Mouse (Mus musculus) left cerebral cortex, postnatal 10 days (tissue): ENCODE measurements around the gene Prokr1. TPM values are rescaled to one million over a fixed set of nuclear protein-coding genes. Genes with fewer than 3 reads are reported as not detected.
"Not testable (repeated sequence)": the region's sequence is repeated elsewhere in the genome, so short reads cannot be mapped to it uniquely, and the experiment has no call there.

Source experiments
- DNase-seq, 2 experiments: peaks; one replicate each; pipeline ENCODE4 v3.0.0; 2021 to 2022; ENCODE audit warnings: low spot score in 2 of 2, mixed read lengths in 1 of 2; ENCODE audit errors: extremely low spot score in 1 of 2
- intact Hi-C: fragments of 180-260 bp; cut with DNase I; formaldehyde crosslinking; loops from one replicate; pipeline ENCODE4 v1.15.1; 2025
- total RNA-seq, 2 experiments: library from RNA; stranded (reverse); gene quantifications; 2 replicates each; pipeline ENCODE4 v1.2.3; 2021

The Prokr1 gene
- total RNA-seq, 2 experiments from 2014 or later: 0.39 to 1.2 TPM

DNA sequence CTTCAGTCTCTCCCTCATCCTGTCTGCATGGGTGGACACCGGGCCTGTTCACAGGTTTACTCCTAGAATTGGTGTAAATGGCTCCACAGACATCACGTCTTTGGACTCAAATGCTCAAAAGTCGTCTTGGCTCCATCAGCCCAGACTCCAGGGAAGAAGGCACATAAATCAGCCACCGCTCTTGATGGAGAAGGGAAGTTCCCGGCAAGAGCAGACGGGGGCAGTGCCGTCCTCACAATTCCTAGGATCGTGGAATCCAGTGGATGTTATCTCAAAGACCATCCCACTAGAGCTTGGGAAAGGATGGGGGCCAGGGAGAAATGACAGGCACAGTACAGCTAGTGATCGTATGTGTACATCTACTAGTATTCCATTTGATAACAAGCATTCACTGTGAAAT, 12.3 kb downstream of the Prokr1 start:
- DNase-seq: no peak
- intact Hi-C loops: no loop called here

DNA sequence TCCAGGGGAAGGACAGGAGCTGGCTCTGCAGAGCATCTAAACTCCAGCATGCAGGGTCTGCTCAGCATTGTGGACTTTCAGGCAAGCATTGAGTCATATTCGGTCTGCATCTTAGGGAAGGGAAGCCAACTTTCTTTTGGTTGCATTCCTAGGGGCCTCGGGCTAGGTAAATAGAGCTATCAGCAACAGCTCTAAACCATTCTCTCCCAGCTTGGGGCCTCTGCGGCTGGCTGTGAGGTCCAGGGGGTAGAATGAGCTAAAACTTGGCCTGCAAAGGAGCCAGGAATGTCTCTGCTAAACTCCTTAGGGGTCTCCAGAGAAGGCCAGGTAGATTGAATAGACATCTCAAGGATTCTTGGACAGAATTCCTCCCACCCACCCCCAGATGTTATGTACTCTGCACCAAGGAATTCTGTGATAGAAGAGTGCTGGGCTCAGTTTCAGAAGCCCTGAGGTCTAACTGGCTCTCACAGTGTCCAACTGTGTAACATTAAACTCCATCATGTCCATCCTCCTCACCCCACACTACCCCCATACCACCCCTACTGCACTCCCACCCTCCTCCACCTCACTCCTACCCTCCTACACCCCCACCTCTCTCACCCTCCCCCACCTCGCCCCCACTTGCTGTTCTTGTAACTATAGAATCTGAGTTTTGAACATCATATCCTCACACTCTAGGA, 13.8 kb downstream of the Prokr1 start:
- no peak for DNase-seq
- intact Hi-C loops: no loop called here

DNA sequence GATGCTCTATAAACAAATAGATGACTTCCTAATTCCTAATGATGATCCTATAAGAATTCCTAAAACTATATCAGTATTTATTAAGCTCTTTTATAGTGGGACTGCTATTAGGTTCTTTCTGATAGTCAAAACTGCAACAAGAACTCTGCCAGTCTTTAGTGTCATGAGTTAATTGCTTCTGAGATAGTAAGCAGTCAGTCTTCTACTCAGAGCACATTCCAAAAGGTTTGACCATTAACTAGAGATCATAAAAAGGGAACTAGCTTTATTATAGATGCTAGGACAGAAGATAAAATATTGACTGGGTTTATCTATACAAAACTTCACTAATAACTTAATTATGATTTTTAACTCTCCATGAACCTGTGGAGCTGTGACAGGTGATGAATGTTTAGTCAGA, 18.7 kb downstream of the Prokr1 start:
- intact Hi-C loops, DNase-seq: not testable (repeated sequence)

DNA sequence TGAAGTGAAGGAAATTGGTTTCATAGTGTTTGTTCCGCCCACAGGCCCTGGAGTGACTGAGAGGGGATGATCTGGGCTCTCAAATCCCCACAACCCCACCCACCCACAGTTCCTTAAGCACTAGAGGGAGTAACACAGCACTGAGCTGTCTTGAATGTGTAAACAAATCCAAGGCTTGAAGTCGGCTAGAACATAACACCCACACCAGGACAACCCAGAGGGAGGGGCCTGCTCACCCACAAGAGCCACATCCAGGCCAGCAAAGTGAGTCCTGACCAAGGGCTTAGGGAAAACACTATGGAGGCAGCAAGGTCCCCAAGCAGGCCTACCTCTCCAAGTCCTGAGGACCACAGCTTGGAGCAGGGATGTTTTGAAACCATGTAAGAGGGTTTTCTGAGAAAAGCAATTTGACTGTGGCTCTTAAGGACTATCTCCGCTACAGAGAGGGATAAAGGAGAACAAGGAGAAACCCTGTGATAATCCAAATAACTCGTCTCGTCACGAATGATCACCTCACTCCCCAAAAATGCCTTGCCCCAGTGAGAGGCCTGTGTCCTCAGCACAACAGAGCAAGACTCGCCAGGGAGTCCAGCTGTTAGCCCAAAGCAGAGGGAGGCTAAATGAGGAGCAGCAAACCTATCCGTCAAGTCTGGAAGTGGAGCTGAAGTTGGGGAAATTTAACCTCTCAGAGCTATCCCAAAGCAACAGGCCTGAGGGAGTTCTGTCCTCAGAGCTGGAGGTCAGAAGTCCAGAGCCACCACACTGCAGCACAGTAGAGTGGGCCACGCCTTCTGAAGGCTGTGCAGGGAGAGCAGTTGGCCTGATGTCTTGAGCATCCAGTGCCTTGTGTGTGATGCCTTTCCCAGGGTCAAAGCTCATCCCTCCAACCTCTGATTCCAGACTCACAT, 22.6 kb downstream of the Prokr1 start:
- no peak for DNase-seq
- intact Hi-C loops: no loop called here

DNA sequence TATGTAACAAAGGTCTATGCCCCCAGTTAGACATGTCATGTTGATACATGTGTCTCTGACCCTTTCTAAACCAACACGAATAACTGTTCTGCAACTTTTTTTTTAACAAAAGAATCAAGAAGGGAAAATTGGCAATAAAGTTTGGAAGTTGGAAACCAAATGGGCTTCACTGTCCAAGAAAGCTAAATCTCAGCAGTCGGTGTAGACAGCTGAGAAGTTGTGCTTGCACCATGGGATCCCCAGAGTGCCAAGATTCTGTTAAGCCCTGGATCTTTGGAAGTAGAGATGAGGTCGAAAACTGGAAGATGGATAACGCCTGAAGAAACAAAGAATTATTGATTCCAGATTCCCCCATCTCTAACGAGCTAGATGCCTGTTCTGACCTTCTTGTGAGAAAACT, 25.4 kb downstream of the Prokr1 start:
- DNase-seq: no peak
- intact Hi-C loops: no loop called here

DNA sequence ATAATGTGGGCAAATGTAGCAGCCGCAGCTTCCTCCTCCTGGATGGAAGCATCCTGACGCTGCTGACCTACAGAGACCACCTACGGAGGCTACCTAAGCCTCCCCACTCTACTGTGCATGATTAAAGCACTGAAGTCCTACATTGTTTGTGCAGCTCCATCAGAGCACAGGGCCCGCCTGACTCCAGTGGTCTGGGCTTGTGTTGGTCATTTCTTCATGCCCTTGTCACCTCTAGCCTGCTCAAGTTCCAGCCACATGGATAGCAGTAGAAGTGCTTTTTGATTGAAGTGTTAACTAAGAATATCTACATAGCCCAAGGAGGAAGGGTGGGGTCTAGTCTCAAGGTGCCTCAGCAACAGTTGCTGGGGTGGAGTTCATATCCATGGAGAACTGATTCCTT, 26.2 kb downstream of the Prokr1 start:
- intact Hi-C loops: no loop called here
- DNase-seq: no peak

DNA sequence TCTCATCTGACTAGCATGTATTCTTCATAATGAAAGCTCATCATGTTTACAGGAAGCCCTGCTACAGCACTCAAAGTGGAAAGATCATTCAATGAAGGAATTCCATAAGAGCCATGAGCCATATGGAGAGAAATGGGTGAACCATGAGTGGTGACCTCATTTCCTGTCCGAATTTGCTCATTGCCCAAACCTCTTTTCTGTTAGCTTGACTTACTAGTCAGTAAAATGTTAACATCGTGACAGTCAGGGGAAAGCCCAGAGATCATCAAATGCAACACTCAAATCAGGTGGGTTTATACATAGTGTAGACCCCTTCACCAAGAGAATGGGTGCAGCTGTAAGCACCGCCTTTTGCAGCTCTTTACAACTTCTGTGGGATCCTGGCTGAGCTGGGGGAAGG, 36.8 kb downstream of the Prokr1 start:
- DNase-seq: no peak

DNA sequence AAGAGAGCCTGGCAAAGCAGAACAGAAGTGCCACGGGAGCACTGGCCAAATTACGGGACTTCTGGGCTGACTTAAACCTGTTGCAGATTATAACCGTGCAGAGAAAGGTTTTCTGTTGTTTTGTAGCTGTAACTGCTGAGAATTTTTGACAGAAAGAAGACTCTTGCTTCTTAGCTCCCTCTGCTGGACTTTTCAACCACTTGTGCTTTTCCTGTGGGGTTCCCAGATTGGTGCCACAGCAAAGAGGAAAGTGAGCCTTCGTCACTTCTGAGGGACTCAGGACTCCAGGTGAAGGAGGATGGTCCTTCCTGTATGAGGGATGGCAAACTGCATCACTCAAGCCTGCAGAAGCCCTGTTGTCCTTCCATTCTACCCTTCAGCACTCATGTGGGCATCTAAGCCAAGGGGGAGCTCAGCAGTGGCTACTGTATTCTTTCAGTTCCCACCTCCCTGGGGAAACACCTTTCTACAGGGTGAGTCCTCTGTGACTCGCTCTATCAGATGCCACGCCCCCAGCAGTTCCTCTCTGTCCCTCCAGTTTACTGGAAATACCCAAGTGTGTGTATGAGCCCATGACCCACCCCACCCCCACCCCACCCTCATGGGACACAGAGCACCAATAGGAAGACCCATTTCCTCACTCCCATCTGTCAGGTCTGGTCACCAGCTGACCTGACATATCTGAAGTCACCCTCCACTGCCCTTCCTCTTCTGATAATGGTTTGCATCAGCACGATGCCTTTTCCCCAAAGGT, 38.3 kb downstream of the Prokr1 start:
- intact Hi-C loops: no loop called here
- no peak for DNase-seq

More for the DNA sequence above, 36.8 kb downstream of the Prokr1 start:
- intact Hi-C loops: no loop called here

DNA sequence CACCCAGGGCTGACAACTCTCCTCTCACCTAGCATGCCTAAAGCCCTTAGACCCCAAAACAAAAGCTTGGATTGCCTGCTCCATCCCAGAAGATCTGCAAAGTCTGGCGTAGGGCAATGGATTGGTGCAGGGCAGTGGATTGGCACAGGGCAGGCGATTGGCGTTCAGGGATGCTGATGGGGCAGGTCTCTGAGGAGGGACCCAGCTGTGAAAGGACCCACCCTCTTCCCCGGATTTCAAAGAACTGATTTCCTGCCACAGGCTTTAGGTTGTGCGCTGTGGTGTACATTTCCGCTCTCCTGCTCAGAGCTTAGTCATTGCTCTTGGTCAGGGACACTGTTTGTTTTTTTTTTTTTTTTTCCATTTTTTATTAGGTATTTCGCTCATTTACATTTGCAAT, 42.7 kb downstream of the Prokr1 start:
- intact Hi-C loops: no loop called here
- DNase-seq: no peak

DNA sequence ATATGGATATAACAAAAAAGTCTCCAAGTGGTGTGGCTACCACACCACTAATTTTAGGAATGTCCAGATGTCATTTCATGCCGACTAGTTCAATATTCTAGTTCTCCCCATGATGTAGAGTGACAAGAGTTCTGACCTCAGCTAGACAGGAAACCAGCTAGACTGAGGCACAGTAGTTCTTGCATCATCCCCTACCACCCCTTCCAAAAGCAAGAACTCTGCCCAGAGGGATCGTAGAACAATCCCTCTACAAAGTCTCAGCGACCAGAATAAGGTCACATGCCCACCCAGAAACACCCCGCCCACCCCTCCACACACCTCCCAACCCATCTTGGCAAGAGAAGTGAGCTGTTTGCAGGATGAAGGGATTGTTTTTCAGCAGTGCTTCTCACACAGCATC, 43.1 kb downstream of the Prokr1 start:
- no peak for DNase-seq
- intact Hi-C loops: no loop called here

DNA sequence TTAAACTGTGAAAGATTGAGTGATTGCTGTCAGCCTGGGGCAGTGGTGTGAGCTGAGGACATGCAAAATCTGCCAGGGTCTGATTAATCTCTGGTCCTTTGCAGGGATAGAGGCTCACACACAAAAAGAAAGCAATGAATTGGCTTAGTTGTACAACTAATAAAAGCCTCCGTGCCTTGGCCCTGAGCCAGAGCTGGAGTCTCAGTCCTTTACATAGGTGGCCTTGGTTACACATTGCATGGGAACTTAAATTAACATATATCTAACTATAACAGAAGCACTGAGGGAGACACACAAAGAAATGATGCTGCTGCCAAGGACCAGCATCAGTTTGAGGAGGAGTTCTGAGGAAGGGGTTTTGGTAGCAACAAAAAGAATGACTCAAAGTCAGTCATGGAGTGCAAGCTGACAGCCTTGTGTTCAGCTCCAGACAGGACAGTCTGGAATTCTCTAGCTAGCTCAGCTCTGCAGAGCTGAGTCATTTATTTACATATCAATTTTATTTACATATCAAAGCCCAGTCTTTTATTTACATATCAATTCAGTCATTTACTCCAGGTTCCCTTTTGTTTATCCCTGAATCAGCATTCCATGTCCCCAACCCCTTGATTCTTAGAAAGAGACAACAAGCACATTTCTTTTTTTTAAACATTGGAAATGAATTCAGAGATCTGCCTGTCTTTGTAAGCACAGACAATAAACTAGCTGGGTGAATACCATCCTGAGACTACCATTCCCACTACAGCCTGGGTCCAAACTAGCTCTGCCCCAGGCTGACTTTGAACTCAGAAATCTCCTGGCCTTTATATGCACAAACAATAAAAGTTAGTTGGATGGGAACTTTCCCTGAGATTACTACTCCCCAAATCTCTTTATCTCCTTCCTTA, 45.0 kb downstream of the Prokr1 start:
- intact Hi-C loops: no loop called here
- DNase-seq: no peak

DNA sequence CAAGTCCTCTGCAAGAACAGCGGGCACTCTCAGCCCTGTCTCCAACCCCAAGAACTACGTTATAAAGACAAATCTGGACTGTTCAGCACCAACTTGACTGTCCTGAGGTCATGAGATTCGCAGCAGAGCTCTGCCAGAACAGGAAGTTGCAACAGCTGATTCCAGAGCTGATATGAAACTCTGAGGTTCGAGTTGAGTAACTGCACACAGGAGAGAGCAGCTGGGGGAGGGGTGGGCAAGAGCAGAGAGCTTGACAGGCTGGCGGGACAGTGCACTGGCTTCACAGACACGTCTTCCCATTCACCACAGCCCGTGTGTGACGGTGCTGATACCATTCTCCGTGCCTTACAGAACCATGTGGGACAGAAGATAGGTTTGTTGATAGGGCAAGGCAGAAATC, 48.5 kb downstream of the Prokr1 start:
- intact Hi-C loops: no loop called here
- DNase-seq: peak in 1 of 2 experiments; percentile 62

DNA sequence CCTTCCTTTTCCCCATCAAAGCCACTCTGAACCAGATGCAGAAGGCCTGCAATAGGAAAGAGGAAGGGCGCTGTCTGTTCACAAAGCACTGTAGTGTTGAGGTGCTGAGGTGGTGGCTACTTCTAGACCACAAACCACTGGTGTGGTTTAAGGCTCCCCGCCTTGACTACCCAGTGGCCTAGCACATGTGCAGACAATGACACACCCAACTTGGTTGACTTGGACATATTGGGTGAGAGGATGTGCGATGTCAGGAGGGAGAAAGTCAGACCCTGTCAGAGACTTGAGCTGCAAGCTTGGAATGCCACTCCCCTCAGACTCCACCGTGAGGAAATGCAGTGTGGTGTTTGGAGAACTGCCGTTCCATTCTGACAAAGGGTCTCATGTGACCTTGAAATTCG, 49.4 kb downstream of the Prokr1 start:
- intact Hi-C loops: no loop called here
- no peak for DNase-seq

DNA sequence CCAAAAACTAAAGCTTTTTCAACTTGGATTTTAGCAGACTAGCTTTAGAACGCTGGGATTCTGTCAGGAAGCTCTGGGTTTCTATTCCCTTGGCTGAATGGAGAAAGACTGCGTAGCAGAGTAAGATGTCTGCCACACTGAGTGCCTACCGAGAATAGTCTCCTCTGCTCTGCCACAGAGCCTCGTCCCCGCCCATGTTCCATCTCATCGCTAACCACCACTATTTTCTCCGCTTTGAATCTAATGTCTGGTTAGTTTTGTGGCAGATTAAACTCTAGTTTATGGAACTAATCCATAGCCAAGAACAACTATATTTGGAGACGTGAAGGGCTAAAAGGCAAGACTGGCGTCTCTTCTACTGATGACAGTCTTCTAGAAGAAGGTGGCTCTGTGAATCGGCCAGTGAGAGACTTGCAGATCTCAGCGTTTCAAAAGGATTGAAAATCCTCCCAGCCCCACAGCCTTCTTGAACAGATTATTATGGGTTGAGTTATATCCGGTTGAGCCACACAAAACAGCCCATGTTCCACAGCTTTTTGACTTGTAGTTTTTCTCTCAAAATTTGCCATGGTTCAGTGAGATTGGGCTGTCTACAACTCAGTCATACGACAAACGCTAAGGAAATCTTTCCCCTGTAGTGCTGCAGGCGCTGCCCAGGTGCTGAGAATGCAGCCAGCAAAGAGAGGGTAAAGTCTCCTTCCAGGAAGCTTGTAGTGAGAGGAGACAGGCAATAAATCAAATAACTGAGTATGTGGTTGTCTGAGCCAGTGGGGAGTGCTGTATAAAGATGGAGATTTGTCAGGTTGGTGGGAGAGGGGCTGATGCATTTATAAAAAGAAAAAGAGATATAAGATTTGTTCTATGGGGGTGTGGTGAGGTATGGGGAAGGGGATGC, 51.9 kb downstream of the Prokr1 start:
- intact Hi-C loops: no loop called here

DNA sequence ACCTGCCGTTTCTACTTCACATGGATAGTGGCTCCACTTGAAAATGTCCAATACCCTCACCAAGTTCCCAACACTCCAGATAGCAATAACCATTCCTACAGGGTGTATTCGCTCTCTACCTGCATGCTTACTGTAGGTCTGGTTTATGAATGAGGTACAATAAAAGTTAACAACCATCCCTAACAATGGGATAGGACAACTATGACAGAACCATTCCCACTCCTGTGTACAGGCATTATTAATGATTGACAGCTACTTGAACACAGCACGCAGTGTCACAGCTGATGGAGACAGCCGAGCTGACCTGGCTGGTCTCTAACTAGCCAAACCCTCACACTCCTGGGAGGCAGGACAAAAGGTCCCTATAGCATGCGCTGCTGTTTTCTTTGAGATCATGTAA, 52.9 kb downstream of the Prokr1 start:
- no peak for DNase-seq
- intact Hi-C loops: no loop called here

More for the DNA sequence above, 51.9 kb downstream of the Prokr1 start:
- no peak for DNase-seq

DNA sequence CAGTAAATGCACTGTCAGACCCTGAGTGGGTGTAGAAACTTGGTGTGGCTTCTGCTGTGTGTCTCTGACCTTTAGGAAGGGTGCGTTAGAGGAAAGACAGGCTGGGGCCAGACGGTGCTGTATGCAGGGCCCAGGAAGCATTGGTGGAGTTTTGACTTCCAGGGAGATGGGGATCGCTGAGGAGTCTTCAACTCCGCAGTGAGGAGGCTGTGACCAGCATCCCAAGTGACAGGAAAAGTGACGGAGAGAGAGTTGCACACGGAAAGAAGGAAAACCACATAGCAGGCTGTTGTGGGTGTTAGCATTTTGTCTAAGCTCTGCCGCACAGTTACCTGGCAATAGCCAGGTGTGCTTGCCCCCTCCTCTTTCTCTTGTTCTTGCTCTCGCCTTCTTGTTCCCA, 54.3 kb downstream of the Prokr1 start:
- intact Hi-C loops: no loop called here
- no peak for DNase-seq

DNA sequence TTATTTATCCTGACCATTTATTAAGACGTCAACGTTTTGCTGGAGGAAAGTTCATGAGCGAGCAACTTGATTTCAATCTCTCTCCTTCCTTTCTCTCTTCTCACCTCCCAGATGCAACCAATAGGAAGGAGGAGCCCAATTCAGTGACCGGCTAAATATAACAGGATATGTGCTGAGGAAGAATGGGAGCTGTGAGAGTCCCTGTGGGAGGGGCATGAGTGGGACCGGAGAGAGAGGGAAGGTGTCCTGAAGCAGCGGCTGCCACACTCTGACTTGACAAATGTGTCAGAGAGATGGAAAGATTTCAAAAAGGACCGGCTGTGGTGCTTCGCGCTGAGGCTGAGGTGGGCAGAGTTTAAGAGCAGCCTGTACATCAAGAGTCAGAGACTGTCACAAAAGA, 54.9 kb downstream of the Prokr1 start:
- intact Hi-C loops: no loop called here
- peak in 1 of 2 experiments; percentile 45 for DNase-seq
